Mouse (Mus musculus) lung, embryonic 14.5 days (tissue): ENCODE results near the gene 1500011B03Rik. TPM values are rescaled to one million over a fixed set of nuclear protein-coding genes. Genes with fewer than 3 reads are reported as not detected.
A peak's percentile ranks its signal among the peaks of the same experiment; 100 is the strongest.

Experiments used
- ATAC-seq: fragments of 200-750 bp; cut with Nextera tagmentation; 2 replicates; pipeline ENCODE4 v1.8.0; 2017; ENCODE audit warnings: mild to moderate bottlenecking, moderate TSS enrichment, moderate library complexity; ENCODE audit not compliant: insufficient read depth
- DNase-seq: peaks from one replicate; pipeline ENCODE4 v3.0.0-alpha.2; 2015
- H3K27ac ChIP-seq: fragments of 300-500 bp; sonication (generic); 2 replicates; pipeline ENCODE4 v1.5.1; 2014; ENCODE audit warnings: low read depth, mild to moderate bottlenecking, moderate library complexity
- H3K27me3 ChIP-seq: fragments of 300-500 bp; sonication (generic); 2 replicates; pipeline ENCODE4 v1.6.1; 2014; ENCODE audit warnings: low read length, control low read depth; ENCODE audit not compliant: insufficient read depth
- H3K36me3 ChIP-seq: fragments of 300-500 bp; sonication (generic); 2 replicates; pipeline ENCODE4 v1.6.1; 2014; ENCODE audit warnings: control low read depth; ENCODE audit not compliant: insufficient read depth
- H3K4me1 ChIP-seq: fragments of 300-500 bp; sonication (generic); 2 replicates; pipeline ENCODE4 v1.6.1; 2014; ENCODE audit warnings: antibody characterized with exemption, control low read depth; ENCODE audit not compliant: insufficient read depth
- H3K4me2 ChIP-seq: fragments of 300-500 bp; sonication (generic); 2 replicates; pipeline ENCODE4 v1.6.1; 2014; ENCODE audit warnings: mild to moderate bottlenecking
- H3K4me3 ChIP-seq: fragments of 300-500 bp; sonication (generic); 2 replicates; pipeline ENCODE4 v1.5.1; 2014; ENCODE audit warnings: low read depth, low read length
- H3K9ac ChIP-seq: fragments of 300-500 bp; sonication (generic); 2 replicates; pipeline ENCODE4 v1.6.1; 2014
- H3K9me3 ChIP-seq: fragments of 300-500 bp; sonication (generic); 2 replicates; pipeline ENCODE4 v1.6.1; 2016; ENCODE audit warnings: low read depth, low read length, control low read depth
- CTCF ChIP-seq: IDR thresholded peaks from 2 replicates; pipeline ENCODE4 v1.5.1; 2016; ENCODE audit warnings: antibody characterized with exemption, low read depth
- WGBS: fragments of 180-500 bp; shearing (Covaris S2); extraction: QIAGEN DNeasy Blood & Tissue Kit; methylation state at CpG from one replicate; pipeline ENCODE4 v1.1.7; 2014; 5-methylcytosine and 5-hydroxymethylcytosine counted together
- microRNA-seq: library from miRNA; unstranded; fragments of <30 nt; microRNA quantifications from one replicate; pipeline ENCODE4, GENCODE M21; 2016; ENCODE audit warnings: borderline number of aligned reads
- polyA plus RNA-seq: library from polyadenylated mRNA; unstranded; fragments of >200 nt; fragmentation: Nextera tagmentation; extraction: Ambion mirVana; gene quantifications from 2 replicates; pipeline ENCODE4 v1.2.1, GENCODE M21; 2014

Gene 1500011B03Rik
- polyA plus RNA-seq, 1 experiment from 2014 or later = 86.4 TPM

GRCm38 (mm10) chr5:114764812-114765735 is 58.2 kb downstream of the 1500011B03Rik start:
- H3K4me3 ChIP-seq = no peak overlapping the region
- no peaks in the 10 kb centered on the region for H3K9me3 ChIP-seq
- peaks cover 61% of the 10 kb centered on the region for H3K36me3 ChIP-seq
- WGBS = 86% methylated on average over 18 of the region's 18 CpGs
- ATAC-seq = no peak
- no peak overlapping the region for H3K9ac ChIP-seq
- H3K4me2 ChIP-seq = no peak overlapping the region
- DNase-seq = no peak
- H3K27me3 ChIP-seq = no peaks in the 10 kb centered on the region
- no peak overlapping the region for H3K27ac ChIP-seq
- TF ChIP-seq CTCF = peak; percentile 27; the same call in 1 of the 2 replicates
- no peaks in the 10 kb centered on the region for H3K4me1 ChIP-seq

- Histone ChIP-seq H3K4me1 (no peaks in the 10 kb centered on the region), H3K4me3 (no peak overlapping the region), H3K9me3 (no peaks in the 10 kb centered on the region), H3K36me3 (peaks cover 79% of the 10 kb centered on the region), H3K9ac (no peak overlapping the region), H3K27me3 (no peaks in the 10 kb centered on the region), H3K4me2 (no peak overlapping the region), H3K27ac (no peak overlapping the region)
- no peak for TF ChIP-seq CTCF
- ATAC-seq = no peak
- WGBS = 69% methylated on average over 8 of the region's 8 CpGs
- DNase-seq = no peak
Observed at GRCm38 (mm10) chr5:114761980-114762379, 61.3 kb downstream of the 1500011B03Rik start.

- DNase-seq (no peak), ATAC-seq (no peak)
- 87% methylated on average over 5 of the region's 5 CpGs for WGBS
- H3K4me1 ChIP-seq = no peaks in the 10 kb centered on the region
- H3K36me3 ChIP-seq = peaks cover 76% of the 10 kb centered on the region
- no peak overlapping the region for H3K4me3 ChIP-seq
- H3K27ac ChIP-seq = no peak overlapping the region
- TF ChIP-seq CTCF = no peak
- no peak overlapping the region for H3K4me2 ChIP-seq
- H3K27me3 ChIP-seq = no peaks in the 10 kb centered on the region
- H3K9ac ChIP-seq = no peak overlapping the region
- H3K9me3 ChIP-seq = no peaks in the 10 kb centered on the region
Observed at GRCm38 (mm10) chr5:114759536-114760090, 63.7 kb downstream of the 1500011B03Rik start.

Small RNA genes lying within 50 kb of the gene (microRNA-seq; reads per million reads assigned to microRNA genes)
- gene Mir6240 = 7.6 reads per million, percentile 23 among the genes with 10 or more reads in this experiment

Other genes starting within 250 kb of the 1500011B03Rik start
- gene Trpv4, start 165.0 kb downstream of the 1500011B03Rik start, polyA plus RNA-seq = 1.0 and 1.6 TPM in 2 replicates
- gene Gltp, start 132.5 kb downstream of the 1500011B03Rik start, polyA plus RNA-seq = 71.1 and 74.8 TPM in 2 replicates
- gene Tchp, start 115.7 kb downstream of the 1500011B03Rik start, polyA plus RNA-seq = 13.1 and 14.8 TPM in 2 replicates
- gene Ankrd13a, start 48.8 kb downstream of the 1500011B03Rik start, polyA plus RNA-seq = 83.2 and 86.4 TPM in 2 replicates
- 45.9 and 51.8 TPM in 2 replicates for gene Git2, start 48.0 kb downstream of the 1500011B03Rik start, polyA plus RNA-seq
- gene 4930519G04Rik, start 30.2 kb upstream of the 1500011B03Rik start, polyA plus RNA-seq = not detected in 2 replicates
- gene Gm9936, start 35.2 kb upstream of the 1500011B03Rik start, polyA plus RNA-seq = 0.18 TPM in 1 of 2 replicates, not detected in the other
- gene Oasl2, start 73.5 kb upstream of the 1500011B03Rik start, polyA plus RNA-seq = 2.8 and 4.5 TPM in 2 replicates
- gene Oasl1, start 99.8 kb upstream of the 1500011B03Rik start, polyA plus RNA-seq = 0.50 TPM in 2 replicates
- 44.3 and 50.6 TPM in 2 replicates for gene 2210016L21Rik, start 118.7 kb upstream of the 1500011B03Rik start, polyA plus RNA-seq
- gene Hnf1a, start 147.6 kb upstream of the 1500011B03Rik start, polyA plus RNA-seq = 0.05 TPM in 1 of 2 replicates, not detected in the other
- 32.8 and 39.6 TPM in 2 replicates for gene Sppl3, start 187.7 kb upstream of the 1500011B03Rik start, polyA plus RNA-seq